ENCODE assay signal across 10 mouse cellular contexts in the genomic region with DNA sequence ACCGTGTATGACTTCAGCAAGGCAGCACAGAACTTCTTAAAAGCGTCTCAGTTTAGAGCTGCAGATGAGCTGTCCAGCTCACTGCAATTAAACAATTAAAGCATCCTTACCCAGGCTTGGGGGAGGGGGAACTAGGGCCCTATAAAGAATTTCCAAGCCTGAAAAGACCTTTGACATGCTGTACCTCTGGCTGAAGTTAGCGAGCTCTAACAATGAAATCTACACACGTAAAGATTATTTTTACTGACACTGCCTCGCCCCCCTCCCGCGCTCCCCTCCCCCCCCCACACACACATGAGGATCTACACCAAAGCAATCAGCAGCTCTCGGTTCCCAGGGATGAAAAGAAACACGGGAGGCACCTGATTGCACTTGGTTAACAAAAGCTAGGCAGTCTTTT.
DNase-seq lines count a peak whose midpoint lies in the region; ATAC-seq and TF ChIP-seq lines count a peak whose summit lies in the region.
"Had no signal": no experiment of that assay in that cellular context is flagged by ENCODE, and none has a peak within 500 bp of the region (broad histone marks: within the 10 kb centered on the region; RNA-seq: fewer than 3 reads in every experiment).

No protein-coding gene starts in this region.

- no peak for TF ChIP-seq CTCF in cerebellum, adult 2 months (IDR thresholded peaks at IDR 0.05; ENCODE audit: borderline replicate concordance, insufficient read depth, low read depth, low read length)

- H3K9me3 ChIP-seq in embryonic facial prominence, embryonic 13.5 days: no peaks in the 10 kb centered on the region
- H3K9me3 ChIP-seq in hindbrain, embryonic 16.5 days (ENCODE audit: control insufficient read depth, low read length): no peaks in the 10 kb centered on the region
- H3K9me3 ChIP-seq in neural tube, embryonic 11.5 days (ENCODE audit: control insufficient read depth, low read length): no peaks in the 10 kb centered on the region
- H3K9me3 ChIP-seq: liver, embryonic 15.5 days had no signal

- no peaks in the 10 kb centered on the region for H3K36me3 ChIP-seq in embryonic facial prominence, embryonic 13.5 days
- no peaks in the 10 kb centered on the region; the same call in 1 of the 2 replicates for H3K36me3 ChIP-seq in hindbrain, embryonic 16.5 days (ENCODE audit: control insufficient read depth, insufficient read depth, low read length)
- H3K36me3 ChIP-seq in neural tube, embryonic 11.5 days (ENCODE audit: control insufficient read depth, insufficient read depth, low read length): no peaks in the 10 kb centered on the region
- H3K36me3 ChIP-seq: liver, embryonic 15.5 days had no signal

- ATAC-seq in embryonic facial prominence, embryonic 13.5 days (ENCODE audit: insufficient number of reproducible peaks, insufficient read depth, low FRiP score, low TSS enrichment, low read depth): no peak
- ATAC-seq in hindbrain, embryonic 16.5 days: no peak
- ATAC-seq in neural tube, embryonic 11.5 days (ENCODE audit: insufficient read depth, low FRiP score, low TSS enrichment): no peak

- WGBS in cerebellum, adult 2 months: 39% methylated on average over 9 of the region's 9 CpGs
- WGBS in embryonic facial prominence, embryonic 13.5 days: 10% methylated on average over 9 of the region's 9 CpGs
- WGBS in hindbrain, embryonic 16.5 days: 4% methylated on average over 9 of the region's 9 CpGs
- 1% methylated on average over 9 of the region's 9 CpGs for WGBS in neural tube, embryonic 11.5 days

- H3K27ac ChIP-seq in cerebellum, adult 2 months (ENCODE audit: insufficient read depth, low read length): no peak overlapping the region
- no peak overlapping the region for H3K27ac ChIP-seq in embryonic facial prominence, embryonic 13.5 days
- H3K27ac ChIP-seq in hindbrain, embryonic 16.5 days (ENCODE audit: low read depth, low read length): peak overlapping the region; percentile 72
- no peak overlapping the region for H3K27ac ChIP-seq in neural tube, embryonic 11.5 days (ENCODE audit: low read depth, low read length)
- H3K27ac ChIP-seq: liver, embryonic 15.5 days had no signal

- H3K4me1 ChIP-seq in cerebellum, adult 2 months (ENCODE audit: control insufficient read depth, insufficient read depth, low read length): no peaks in the 10 kb centered on the region
- peaks cover 10% of the 10 kb centered on the region; the same call in 1 of the 2 replicates for H3K4me1 ChIP-seq in embryonic facial prominence, embryonic 13.5 days
- H3K4me1 ChIP-seq in hindbrain, embryonic 16.5 days (ENCODE audit: control insufficient read depth, insufficient read depth, low read depth, low read length): no peaks in the 10 kb centered on the region
- H3K4me1 ChIP-seq in neural tube, embryonic 11.5 days (ENCODE audit: control insufficient read depth, insufficient read depth, low read length): peaks cover 4% of the 10 kb centered on the region; the same call in 1 of the 2 replicates
- H3K4me1 ChIP-seq: liver, embryonic 15.5 days had no signal

- H3K27me3 ChIP-seq in cerebellum, adult 2 months (ENCODE audit: control insufficient read depth, insufficient read depth, low read length): no peaks in the 10 kb centered on the region; the same call in 1 of the 2 replicates
- peaks cover 44% of the 10 kb centered on the region for H3K27me3 ChIP-seq in embryonic facial prominence, embryonic 13.5 days
- H3K27me3 ChIP-seq in hindbrain, embryonic 16.5 days (replicated peaks; ENCODE audit: control insufficient read depth, insufficient read depth, low read length): no peaks in the 10 kb centered on the region
- no peaks in the 10 kb centered on the region for H3K27me3 ChIP-seq in neural tube, embryonic 11.5 days (ENCODE audit: control insufficient read depth, insufficient read depth, low read length)

- TF ChIP-seq POLR2A in cerebellum, adult 2 months (IDR thresholded peaks at IDR 0.05; ENCODE audit: borderline replicate concordance, insufficient read depth, low read length): no peak

- DNase-seq in cerebellum, postnatal 10 days: peak; percentile 26 to 33
- DNase-seq in cerebellum, adult 2 months: no peak
- peak; percentile 48 for DNase-seq in neural tube, embryonic 11.5 days (ENCODE audit: low spot score)
- no peak for DNase-seq in liver
- no peak for DNase-seq in ovary, postnatal 36 days (ENCODE audit: low spot score)
- no peak for DNase-seq in right cerebral cortex, postnatal 14 days
- DNase-seq: spleen, adult 18-20 months had no signal

- peak overlapping the region; percentile 20; the same call in 1 of the 2 replicates for H3K4me2 ChIP-seq in embryonic facial prominence, embryonic 13.5 days
- peak overlapping the region; percentile 58 for H3K4me2 ChIP-seq in hindbrain, embryonic 16.5 days (ENCODE audit: low read length)
- H3K4me2 ChIP-seq in neural tube, embryonic 11.5 days (ENCODE audit: low read depth): peak overlapping the region; percentile 42

- no peak overlapping the region for H3K9ac ChIP-seq in embryonic facial prominence, embryonic 13.5 days
- H3K9ac ChIP-seq in hindbrain, embryonic 16.5 days (ENCODE audit: low read depth, low read length): peak overlapping the region; percentile 60
- peak overlapping the region; percentile 52 for H3K9ac ChIP-seq in neural tube, embryonic 11.5 days (ENCODE audit: low read length)
- H3K9ac ChIP-seq: liver, embryonic 15.5 days had no signal

- no peak overlapping the region for H3K4me3 ChIP-seq in cerebellum, adult 2 months (replicated peaks; ENCODE audit: insufficient read depth, low read depth, low read length)
- no peak overlapping the region for H3K4me3 ChIP-seq in embryonic facial prominence, embryonic 13.5 days
- peak overlapping the region; percentile 46 for H3K4me3 ChIP-seq in hindbrain, embryonic 16.5 days (ENCODE audit: low read length)
- peak overlapping the region; percentile 27 for H3K4me3 ChIP-seq in neural tube, embryonic 11.5 days (ENCODE audit: low read depth, low read length)
- H3K4me3 ChIP-seq: liver, embryonic 15.5 days had no signal

Comparison
In these comparisons a context has a peak if more than half of its experiments do, and no peak if none do; other contexts are left out.
1. DNase-seq: peak in cerebellum, postnatal 10 days (2 of 2) and neural tube, embryonic 11.5 days (single experiment); none in cerebellum, adult 2 months (0 of 2), liver (single experiment), ovary, postnatal 36 days (single experiment) and right cerebral cortex, postnatal 14 days (single experiment).
2. H3K4me3 ChIP-seq: peak in hindbrain, embryonic 16.5 days (single experiment) and neural tube, embryonic 11.5 days (single experiment); none in cerebellum, adult 2 months (single experiment) and embryonic facial prominence, embryonic 13.5 days (single experiment).
3. Peak in every context shown above with its lines, with median percentiles within 50 percentile points of each other: H3K4me2 ChIP-seq.